Mouse (Mus musculus) erythroblast, embryonic 14.5 days (primary cell): ENCODE results near the gene Ncf2. TPM values are rescaled to one million over a fixed set of nuclear protein-coding genes. Genes with fewer than 3 reads are reported as not detected.

Experiments
- H3K27me3 ChIP-seq: 2 replicates; pipeline ENCODE4 v1.6.1; 2012; ENCODE audit warnings: inconsistent platforms; ENCODE audit not compliant: control insufficient read depth
- H3K36me3 ChIP-seq: 2 replicates; pipeline ENCODE4 v1.6.1; 2012; ENCODE audit warnings: mild to moderate bottlenecking, inconsistent platforms; ENCODE audit not compliant: control insufficient read depth
- H3K4me1 ChIP-seq: 2 replicates; pipeline ENCODE4 v1.6.1; 2012; ENCODE audit warnings: inconsistent platforms; ENCODE audit not compliant: control insufficient read depth
- H3K4me3 ChIP-seq: replicated peaks from 2 replicates; pipeline ENCODE3; 2012; ENCODE audit warnings: moderate library complexity, mild to moderate bottlenecking, inconsistent platforms
- H3K9me3 ChIP-seq: 2 replicates; pipeline ENCODE4 v1.6.1; 2012; ENCODE audit warnings: low read length, inconsistent platforms, mixed read lengths; ENCODE audit not compliant: control insufficient read depth
- GATA1 ChIP-seq: IDR thresholded peaks from 2 replicates; pipeline ENCODE4 v1.6.1; 2012; ENCODE audit warnings: low read length, inconsistent platforms, mixed read lengths
- TAL1 ChIP-seq: IDR thresholded peaks from 3 replicates; pipeline ENCODE4 v1.6.1; 2012; ENCODE audit warnings: low read length, inconsistent platforms, mixed read lengths
- polyA plus RNA-seq: library from polyadenylated mRNA; stranded (reverse); fragments of >175 nt; gene quantifications from 2 replicates; pipeline ENCODE4 v1.2.3, GENCODE M21; 2012

Ncf2 gene
- polyA plus RNA-seq, 1 experiment: 0.05 TPM

DNA sequence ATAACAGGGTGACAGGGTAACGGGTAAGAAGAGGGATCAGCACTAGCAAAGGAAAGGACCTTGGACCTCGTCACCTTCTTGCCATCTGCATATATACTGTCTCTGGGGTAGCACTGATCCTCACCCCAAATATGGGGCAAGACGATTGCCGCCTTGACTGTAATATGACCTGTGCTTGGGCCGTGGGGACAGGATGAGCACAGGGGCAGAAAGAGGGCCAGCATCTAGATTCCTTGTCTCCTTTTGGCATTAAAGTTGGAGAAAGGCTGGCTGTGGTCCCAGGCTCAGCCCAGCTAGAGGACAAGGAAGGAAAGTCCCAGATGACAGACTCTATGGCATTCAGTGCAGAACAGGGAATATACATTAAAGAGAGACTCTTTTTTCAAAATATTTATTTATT lies 26.5 kb downstream of the Ncf2 start:
- Histone ChIP-seq H3K27me3 (no peaks in the 10 kb centered on the region), H3K9me3 (no peaks in the 10 kb centered on the region), H3K4me1 (no peaks in the 10 kb centered on the region), H3K4me3 (no peak overlapping the region), H3K36me3 (no peaks in the 10 kb centered on the region)
- TF ChIP-seq GATA1: no peak
- TF ChIP-seq TAL1: no peak

DNA sequence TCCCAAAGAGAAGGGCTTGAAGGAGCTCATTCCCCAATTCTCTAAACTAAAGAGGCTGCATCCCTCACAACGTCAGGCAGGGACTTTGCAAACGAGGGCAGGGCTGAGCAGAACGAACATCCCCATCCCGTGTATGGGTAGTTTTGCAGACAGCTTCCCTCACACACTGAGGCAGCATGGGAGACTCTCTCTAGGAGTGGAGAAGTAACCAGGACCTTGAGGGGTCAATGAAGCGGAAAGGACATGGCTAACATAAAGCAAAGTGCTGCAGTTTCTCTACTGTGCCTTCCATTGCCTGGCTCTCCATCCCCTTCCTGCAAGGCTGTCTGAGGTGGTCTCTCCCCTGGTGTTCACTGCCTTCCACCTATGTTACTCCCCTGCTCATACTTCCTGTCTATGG lies 28.2 kb downstream of the Ncf2 start:
- Histone ChIP-seq H3K27me3 (no peaks in the 10 kb centered on the region), H3K9me3 (no peaks in the 10 kb centered on the region), H3K4me1 (no peaks in the 10 kb centered on the region), H3K36me3 (no peaks in the 10 kb centered on the region), H3K4me3 (no peak overlapping the region)
- TF ChIP-seq TAL1: no peak
- no peak for TF ChIP-seq GATA1

DNA sequence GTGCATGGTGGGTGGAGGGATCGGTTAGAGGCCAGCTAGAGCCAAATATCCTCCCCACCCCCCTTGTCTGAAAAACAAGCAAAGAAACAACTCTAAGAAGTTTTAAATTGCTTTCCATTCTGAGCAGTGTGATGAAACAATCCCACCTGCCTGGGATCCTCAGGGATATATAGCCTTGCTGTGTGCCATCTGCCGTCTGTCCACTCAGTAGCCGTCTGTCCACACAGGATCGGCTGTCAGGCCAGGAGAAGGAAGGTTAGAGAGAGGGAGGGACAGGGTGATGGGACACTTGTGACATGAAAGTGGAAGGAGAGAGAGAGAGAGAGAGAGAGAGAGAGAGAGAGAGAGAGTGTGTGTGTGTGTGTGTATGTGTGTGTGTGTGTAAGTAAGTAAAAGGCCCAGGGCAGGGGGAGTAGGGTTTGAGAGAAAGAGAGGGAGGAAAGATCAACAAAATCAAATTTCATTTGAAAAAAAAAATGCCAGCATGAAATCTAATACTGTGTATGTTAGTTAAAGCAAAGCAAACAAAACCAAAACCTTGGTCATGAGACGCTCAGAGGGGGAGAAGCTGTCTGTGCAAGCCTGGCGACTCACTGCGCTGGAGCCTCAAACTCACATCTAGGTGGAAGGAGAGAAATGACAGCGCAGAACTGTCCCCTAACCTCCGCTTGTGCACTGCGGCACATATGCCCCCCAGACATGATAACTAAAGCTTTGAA lies 28.8 kb downstream of the Ncf2 start:
- Histone ChIP-seq H3K4me1 (no peaks in the 10 kb centered on the region), H3K4me3 (no peak overlapping the region), H3K27me3 (no peaks in the 10 kb centered on the region), H3K36me3 (no peaks in the 10 kb centered on the region), H3K9me3 (no peaks in the 10 kb centered on the region)
- no peak for TF ChIP-seq GATA1
- TF ChIP-seq TAL1: no peak

DNA sequence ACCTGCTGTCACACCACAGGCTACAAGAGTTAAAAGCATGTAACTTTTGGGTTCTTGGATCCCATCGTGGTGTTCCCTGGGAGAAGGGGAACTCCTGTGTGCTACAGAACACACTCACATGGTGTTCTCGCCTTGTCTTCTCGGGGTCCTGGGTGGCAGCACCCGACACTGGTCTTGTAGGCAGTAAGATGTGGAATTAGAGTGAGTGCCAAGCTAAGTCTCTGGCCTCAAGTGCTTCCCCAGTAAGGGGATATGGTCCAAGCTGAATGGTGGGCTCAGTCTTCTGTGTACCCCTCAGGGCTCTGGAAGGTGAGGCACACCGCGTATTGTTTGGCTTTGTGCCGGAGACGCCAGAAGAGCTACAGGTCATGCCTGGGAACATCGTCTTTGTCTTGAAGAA lies 30.1 kb downstream of the Ncf2 start:
- Histone ChIP-seq H3K4me1 (no peaks in the 10 kb centered on the region), H3K27me3 (no peaks in the 10 kb centered on the region), H3K4me3 (no peak overlapping the region), H3K9me3 (no peaks in the 10 kb centered on the region), H3K36me3 (peaks cover 3% of the 10 kb centered on the region)
- TF ChIP-seq TAL1 (no peak), GATA1 (no peak)

DNA sequence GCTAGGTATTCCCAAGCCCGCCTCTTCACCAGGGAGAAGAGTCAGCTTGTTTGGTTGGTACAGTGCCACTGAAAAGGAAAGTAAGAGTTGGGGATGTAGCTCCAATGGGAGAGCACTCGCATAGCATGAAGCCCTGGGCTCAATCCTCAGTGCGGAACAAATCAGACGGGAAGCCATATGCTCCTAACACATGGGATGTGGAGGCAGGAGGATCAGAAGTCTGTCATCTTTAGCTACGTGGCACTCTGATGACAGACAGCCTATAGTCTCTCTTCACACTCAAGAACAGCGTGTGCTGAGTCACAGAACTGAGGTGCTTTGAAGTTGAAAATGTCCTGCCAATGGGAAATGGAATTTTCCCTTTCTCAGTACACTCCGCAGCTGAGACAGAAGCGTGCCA lies 31.0 kb downstream of the Ncf2 start:
- H3K9me3 ChIP-seq: no peaks in the 10 kb centered on the region
- peaks cover 9% of the 10 kb centered on the region for H3K36me3 ChIP-seq
- no peak overlapping the region for H3K4me3 ChIP-seq
- TF ChIP-seq GATA1 (no peak), TAL1 (no peak)
- no peaks in the 10 kb centered on the region for H3K27me3 ChIP-seq
- H3K4me1 ChIP-seq: no peaks in the 10 kb centered on the region

DNA sequence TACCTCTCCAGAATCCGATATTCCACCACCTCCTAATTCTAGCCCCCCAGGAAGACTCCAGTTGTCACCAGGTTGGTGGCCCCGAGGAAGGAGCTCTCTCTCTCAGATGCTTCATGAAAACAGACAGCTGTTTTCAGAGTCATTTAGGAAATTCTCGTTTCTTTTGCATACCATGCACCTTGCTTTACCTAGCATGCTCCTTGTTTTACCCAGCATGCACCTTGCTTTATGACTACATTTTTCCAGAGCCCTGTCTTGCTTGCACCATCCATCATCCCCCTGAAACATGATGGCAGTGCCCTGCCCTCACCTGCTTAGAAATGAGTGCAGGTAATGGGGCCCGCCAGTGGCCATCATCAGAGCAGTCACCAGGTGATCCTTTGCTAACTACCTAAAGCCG lies 31.6 kb downstream of the Ncf2 start:
- no peak overlapping the region for H3K4me3 ChIP-seq

DNA sequence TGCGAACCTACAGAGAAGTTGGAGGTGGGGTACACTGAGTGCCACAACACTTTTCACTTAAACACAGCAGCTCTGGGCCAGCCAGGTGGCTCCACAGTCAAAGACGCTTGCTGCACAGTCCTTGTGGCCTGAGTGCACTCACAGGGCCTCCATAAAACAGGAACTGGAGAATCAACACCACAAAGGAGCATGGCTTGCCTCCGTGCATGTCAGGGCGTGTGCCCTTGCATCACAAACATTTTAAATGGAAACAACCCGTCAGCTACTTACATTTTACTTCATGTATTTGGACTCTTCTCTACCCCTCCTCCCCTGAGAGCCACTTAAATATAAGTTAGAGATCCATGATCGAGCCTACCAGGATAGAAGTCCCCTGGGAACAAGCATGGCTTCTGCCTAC lies 32.3 kb downstream of the Ncf2 start:
- Histone ChIP-seq H3K4me1 (no peaks in the 10 kb centered on the region), H3K36me3 (peaks cover 22% of the 10 kb centered on the region)
- TF ChIP-seq TAL1: no peak
- no peak for TF ChIP-seq GATA1

More for the DNA sequence above, 31.6 kb downstream of the Ncf2 start:
- TF ChIP-seq GATA1: no peak
- no peak for TF ChIP-seq TAL1
- Histone ChIP-seq H3K27me3 (no peaks in the 10 kb centered on the region), H3K4me1 (no peaks in the 10 kb centered on the region), H3K36me3 (peaks cover 15% of the 10 kb centered on the region), H3K9me3 (no peaks in the 10 kb centered on the region)

DNA sequence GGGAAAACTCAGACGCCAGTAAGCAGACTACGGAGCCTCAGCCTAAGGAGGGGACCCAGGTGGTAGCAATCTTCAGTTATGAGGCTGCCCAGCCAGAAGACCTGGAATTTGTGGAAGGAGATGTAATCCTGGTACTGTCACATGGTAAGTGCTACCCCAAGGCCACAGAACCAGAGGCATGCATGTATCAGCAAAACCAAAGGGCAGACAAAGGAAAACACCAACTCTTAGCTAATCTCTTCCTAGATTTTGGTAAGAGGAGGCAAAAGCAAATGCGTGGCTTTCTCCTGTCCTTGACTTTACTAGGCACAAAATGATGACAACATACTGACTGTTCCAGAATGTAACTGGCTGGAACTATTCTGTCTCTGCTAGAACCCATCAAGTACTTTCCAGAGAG lies 35.1 kb downstream of the Ncf2 start:
- Histone ChIP-seq H3K36me3 (peaks cover 46% of the 10 kb centered on the region), H3K4me1 (no peaks in the 10 kb centered on the region)

More for the DNA sequence above, 32.3 kb downstream of the Ncf2 start:
- Histone ChIP-seq H3K4me3 (no peak overlapping the region), H3K9me3 (no peaks in the 10 kb centered on the region), H3K27me3 (no peaks in the 10 kb centered on the region)

DNA sequence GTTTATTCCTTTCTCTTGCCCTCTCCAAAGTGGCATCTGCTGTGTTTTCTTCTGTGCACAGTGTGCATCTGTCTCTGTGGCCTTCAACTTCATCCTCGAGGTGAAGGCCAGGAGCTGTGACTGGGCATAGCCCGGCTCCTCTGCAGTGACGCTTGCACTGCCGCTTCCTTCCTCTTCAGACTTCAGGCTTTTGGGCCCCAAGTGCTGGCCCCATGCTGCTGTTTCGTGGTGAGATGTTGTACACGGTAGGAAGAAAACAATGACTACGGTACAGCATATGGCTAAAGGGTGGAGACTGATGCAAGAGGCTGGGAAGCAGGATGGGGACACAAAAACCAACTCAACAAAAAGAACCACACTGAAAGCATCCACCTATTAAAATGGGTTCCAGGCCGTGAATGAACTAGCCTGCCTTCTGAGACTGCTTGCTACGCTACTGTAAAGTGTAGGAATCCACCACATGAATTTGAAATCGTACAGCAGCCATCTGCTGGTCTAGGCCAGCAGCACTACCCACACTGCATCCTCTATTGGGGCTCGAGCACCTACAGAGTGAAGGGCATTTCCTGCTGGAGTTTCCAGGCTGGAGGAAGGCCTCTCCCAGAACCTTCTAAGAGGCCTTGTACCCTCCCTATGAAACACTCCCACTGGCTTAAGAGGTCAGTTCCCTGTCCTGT lies 38.2 kb downstream of the Ncf2 start:
- H3K4me3 ChIP-seq: no peak overlapping the region
- H3K36me3 ChIP-seq: peaks cover 73% of the 10 kb centered on the region
- H3K9me3 ChIP-seq: no peaks in the 10 kb centered on the region
- no peaks in the 10 kb centered on the region for H3K4me1 ChIP-seq
- no peak for TF ChIP-seq GATA1
- no peaks in the 10 kb centered on the region for H3K27me3 ChIP-seq

More for the DNA sequence above, 35.1 kb downstream of the Ncf2 start:
- Histone ChIP-seq H3K4me3 (no peak overlapping the region), H3K27me3 (no peaks in the 10 kb centered on the region), H3K9me3 (no peaks in the 10 kb centered on the region)
- TF ChIP-seq TAL1 (no peak), GATA1 (no peak)

DNA sequence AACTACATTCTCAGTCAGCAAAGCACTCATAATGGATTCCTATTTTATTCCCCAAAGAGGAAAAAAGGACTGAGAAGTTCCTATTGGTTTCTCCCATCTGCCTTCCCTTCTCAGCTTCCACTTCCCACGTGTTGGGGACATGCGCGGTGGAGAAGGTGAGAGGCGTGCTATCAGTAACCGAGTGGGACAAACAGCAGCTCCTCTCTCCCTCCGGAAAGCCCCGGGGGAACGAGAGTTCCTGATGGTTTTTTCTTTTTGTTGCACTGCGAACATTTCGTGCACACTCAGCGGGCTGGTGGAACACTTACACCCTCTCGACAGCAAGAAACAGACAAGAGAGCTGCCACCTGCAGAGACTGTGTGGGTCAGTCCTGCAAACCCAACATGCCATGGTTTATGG lies 38.8 kb downstream of the Ncf2 start:
- TF ChIP-seq GATA1: no peak
- no peak for TF ChIP-seq TAL1
- H3K4me3 ChIP-seq: no peak overlapping the region
- no peaks in the 10 kb centered on the region for H3K9me3 ChIP-seq
- no peaks in the 10 kb centered on the region for H3K27me3 ChIP-seq
- no peaks in the 10 kb centered on the region for H3K4me1 ChIP-seq
- H3K36me3 ChIP-seq: peaks cover 80% of the 10 kb centered on the region
